Mouse (Mus musculus): ENCODE results near the gene Mlst8. TPM values are rescaled to one million over a fixed set of nuclear protein-coding genes. Genes with fewer than 3 reads are reported as not detected.

The Mlst8 gene
- polyA plus RNA-seq, 1 experiment = 16.5 TPM

GRCm38 (mm10) chr17:24424489-24424888 lies 54.4 kb downstream of the Mlst8 start:
- Histone ChIP-seq H3K36me3 (ENCODE audit: control insufficient read depth, insufficient read depth, low read length) (no peaks in the 10 kb centered on the region; the same call in 1 of the 2 replicates), H3K4me3 (ENCODE audit: control insufficient read depth, low read depth, low read length) (no peak overlapping the region), H3K27me3 (ENCODE audit: control insufficient read depth, insufficient read depth, low read length) (no peaks in the 10 kb centered on the region), H3K27ac (ENCODE audit: control insufficient read depth, insufficient read depth, low read depth, low read length) (no peak overlapping the region), H3K4me1 (ENCODE audit: control insufficient read depth, insufficient read depth, low read length) (peaks cover 4% of the 10 kb centered on the region)
- TF ChIP-seq POLR2A (IDR thresholded peaks at IDR 0.05; ENCODE audit: control insufficient read depth, low read depth, low read length) (no peak), CTCF (IDR thresholded peaks at IDR 0.05; ENCODE audit: control insufficient read depth, insufficient read depth, insufficient replicate concordance, low read depth, low read length) (no peak)

Other genes starting within 250 kb of the Mlst8 start
- gene Ccnf, start 227.6 kb downstream of the Mlst8 start, polyA plus RNA-seq (2012; rRNA removed) = 10.7 and 13.3 TPM in 2 replicates
- 19.5 and 21.1 TPM in 2 replicates for gene Abca17, start 128.0 kb downstream of the Mlst8 start, polyA plus RNA-seq (2012; rRNA removed)
- gene Abca3, start 127.1 kb downstream of the Mlst8 start, polyA plus RNA-seq (2012; rRNA removed) = 5.1 and 7.9 TPM in 2 replicates
- gene Rnps1, start 64.5 kb downstream of the Mlst8 start, polyA plus RNA-seq (2012; rRNA removed) = 65.0 and 68.5 TPM in 2 replicates
- gene Eci1, start 52.4 kb downstream of the Mlst8 start, polyA plus RNA-seq (2012; rRNA removed) = 8.9 and 9.0 TPM in 2 replicates
- 6.4 and 9.3 TPM in 2 replicates for gene Dnase1l2, start 36.0 kb downstream of the Mlst8 start, polyA plus RNA-seq (2012; rRNA removed)
- gene E4f1, start 8.8 kb downstream of the Mlst8 start, polyA plus RNA-seq (2012; rRNA removed) = 61.5 and 69.3 TPM in 2 replicates
- gene Pgp, start 8.7 kb downstream of the Mlst8 start, polyA plus RNA-seq (2012; rRNA removed) = 597 and 738 TPM in 2 replicates
- gene Bricd5, start 5.2 kb downstream of the Mlst8 start, polyA plus RNA-seq (2012; rRNA removed) = 7.5 and 7.9 TPM in 2 replicates
- 20.6 and 23.9 TPM in 2 replicates for gene Caskin1, start 9.5 kb upstream of the Mlst8 start, polyA plus RNA-seq (2012; rRNA removed)
- gene Traf7, start 48.9 kb upstream of the Mlst8 start, polyA plus RNA-seq (2012; rRNA removed) = 64.4 and 69.4 TPM in 2 replicates
- 0.82 and 1.1 TPM in 2 replicates for gene Rab26, start 55.1 kb upstream of the Mlst8 start, polyA plus RNA-seq (2012; rRNA removed)
- 31.6 and 35.0 TPM in 2 replicates for gene Pkd1, start 70.8 kb upstream of the Mlst8 start, polyA plus RNA-seq (2012; rRNA removed)
- gene Tsc2, start 153.6 kb upstream of the Mlst8 start, polyA plus RNA-seq (2012; rRNA removed) = 37.8 and 41.6 TPM in 2 replicates
- gene Nthl1, start 153.6 kb upstream of the Mlst8 start, polyA plus RNA-seq (2012; rRNA removed) = 3.2 and 3.7 TPM in 2 replicates
- gene Slc9a3r2, start 171.2 kb upstream of the Mlst8 start, polyA plus RNA-seq (2012; rRNA removed) = 3.3 and 3.9 TPM in 2 replicates
- 0.19 TPM in 1 of 2 replicates, not detected in the other for gene Npw, start 179.4 kb upstream of the Mlst8 start, polyA plus RNA-seq (2012; rRNA removed)
- gene Zfp598, start 190.6 kb upstream of the Mlst8 start, polyA plus RNA-seq (2012; rRNA removed) = 45.4 and 50.0 TPM in 2 replicates
- 0.20 and 0.30 TPM in 2 replicates for gene Syngr3, start 210.9 kb upstream of the Mlst8 start, polyA plus RNA-seq (2012; rRNA removed)
- gene Gfer, start 217.1 kb upstream of the Mlst8 start, polyA plus RNA-seq (2012; rRNA removed) = 144 and 150 TPM in 2 replicates
- gene Noxo1, start 217.2 kb upstream of the Mlst8 start, polyA plus RNA-seq (2012; rRNA removed) = 62.1 and 63.2 TPM in 2 replicates
- gene Tbl3, start 228.6 kb upstream of the Mlst8 start, polyA plus RNA-seq (2012; rRNA removed) = 85.4 and 89.5 TPM in 2 replicates
- gene Rnf151, start 239.0 kb upstream of the Mlst8 start, polyA plus RNA-seq (2012; rRNA removed) = 1,124 and 1,208 TPM in 2 replicates
- 515 and 558 TPM in 2 replicates for gene Rps2, start 239.0 kb upstream of the Mlst8 start, polyA plus RNA-seq (2012; rRNA removed)
- 198 and 211 TPM in 2 replicates for gene Ndufb10, start 245.4 kb upstream of the Mlst8 start, polyA plus RNA-seq (2012; rRNA removed)
- gene Rpl3l, start 248.7 kb upstream of the Mlst8 start, polyA plus RNA-seq (2012; rRNA removed) = 0.21 and 1.4 TPM in 2 replicates

All from testis, adult 2 months (tissue).